Mouse (Mus musculus) MEL (cell line): ENCODE results near the gene Btg3.

Experiments used
- BHLHE40 ChIP-seq: IDR thresholded peaks from 2 replicates; pipeline ENCODE4 v1.6.1; 2012; ENCODE audit warnings: low read depth, mild to moderate bottlenecking, inconsistent platforms, low read length, improper control_type of control experiment, borderline replicate concordance
- CTCF ChIP-seq, 3 experiments: IDR thresholded peaks in 2 of 3; conservative IDR thresholded peaks in 1 of 3; 2 replicates each; pipeline ENCODE4 v1.5.1; 2011 to 2012; ENCODE audit warnings: low read length in 3 of 3, low read depth in 2 of 3, mild to moderate bottlenecking in 2 of 3, improper control_type of control experiment in 1 of 3, inconsistent platforms in 1 of 3, mixed read lengths in 1 of 3, moderate library complexity in 1 of 3; ENCODE audit not compliant: control insufficient read depth in 1 of 3, insufficient read depth in 1 of 3, poor library complexity in 1 of 3, severe bottlenecking in 1 of 3
- EP300 ChIP-seq, 2 experiments: IDR thresholded peaks; 2 replicates each; pipeline ENCODE4 v1.6.1; 2011; ENCODE audit warnings: improper control_type of control experiment in 2 of 2, low read length in 2 of 2, low read depth in 1 of 2, mild to moderate bottlenecking in 1 of 2
- KAT2A ChIP-seq: conservative IDR thresholded peaks from 2 replicates; pipeline ENCODE4 v1.6.1; 2012; ENCODE audit warnings: low read depth, low read length, improper control_type of control experiment, inconsistent platforms
- MXI1 ChIP-seq: IDR thresholded peaks from 2 replicates; pipeline ENCODE4 v1.6.1; 2011; ENCODE audit warnings: mild to moderate bottlenecking, low read depth, low read length, improper control_type of control experiment
- POLR2A ChIP-seq, 2 experiments: IDR thresholded peaks; 2 replicates each; pipeline ENCODE4 v1.6.1; 2011 to 2012; ENCODE audit warnings: low read length in 2 of 2, mild to moderate bottlenecking in 2 of 2, control low read depth in 1 of 2, improper control_type of control experiment in 1 of 2, low read depth in 1 of 2, moderate library complexity in 1 of 2; ENCODE audit not compliant: control insufficient read depth in 1 of 2, insufficient read depth in 1 of 2, poor library complexity in 1 of 2
- RAD21 ChIP-seq: IDR thresholded peaks from 2 replicates; pipeline ENCODE4 v1.6.1; 2011; ENCODE audit warnings: mild to moderate bottlenecking, low read depth, low read length, improper control_type of control experiment
- RCOR1 ChIP-seq: IDR thresholded peaks from 2 replicates; pipeline ENCODE4 v1.6.1; 2012; ENCODE audit warnings: low read depth, mild to moderate bottlenecking, inconsistent platforms, low read length, improper control_type of control experiment
- SIN3A ChIP-seq: IDR thresholded peaks from 2 replicates; pipeline ENCODE4 v1.6.1; 2012; ENCODE audit warnings: low read length, improper control_type of control experiment, inconsistent platforms
- TAL1 ChIP-seq: IDR thresholded peaks from 2 replicates; pipeline ENCODE4 v1.6.1; 2012; ENCODE audit warnings: mild to moderate bottlenecking, inconsistent platforms, low read length, moderate library complexity, mixed read lengths
- UBTF ChIP-seq: IDR thresholded peaks from 2 replicates; pipeline ENCODE4 v1.6.1; 2012; ENCODE audit warnings: low read depth, mild to moderate bottlenecking, inconsistent platforms, low read length, improper control_type of control experiment, moderate library complexity, borderline replicate concordance; ENCODE audit not compliant: insufficient read depth
- USF1 ChIP-seq: IDR thresholded peaks from 2 replicates; pipeline ENCODE4 v1.6.1; 2014; ENCODE audit warnings: low read depth, mild to moderate bottlenecking, inconsistent platforms, low read length, improper control_type of control experiment, moderate library complexity

- TF ChIP-seq MXI1 (no peak), RCOR1 (no peak), CTCF (IDR thresholded peaks at IDR 0.05 in 2 of 3, conservative IDR thresholded peaks at IDR 0.05 in 1 of 3; ENCODE audit: control insufficient read depth in 1 of 3, insufficient read depth in 1 of 3, low read depth in 2 of 3, low read length in 3 of 3, poor library complexity in 1 of 3, severe bottlenecking in 1 of 3) (no peak), KAT2A (no peak), POLR2A (IDR thresholded peaks at IDR 0.05; ENCODE audit: control insufficient read depth in 1 of 2, insufficient read depth in 1 of 2, low read depth in 1 of 2, low read length in 2 of 2, poor library complexity in 1 of 2) (no peak), EP300 (IDR thresholded peaks at IDR 0.05; ENCODE audit: low read depth in 1 of 2, low read length in 2 of 2) (no peak), BHLHE40 (no peak), SIN3A (no peak), TAL1 (no peak), USF1 (no peak), RAD21 (no peak), UBTF (no peak)
These were observed 34.2 kb downstream of the Btg3 start for GRCm38 (mm10) chr16:78342767-78343166.
